Mouse (Mus musculus) hindbrain, embryonic 16.5 days (tissue): ENCODE measurements at regions not wholly inside any gene's neighbourhood (a gene's known extent, or its start where the extent isn't known, plus 50 kb on each side); places are given as distances from the start of the nearest gene placed in this dataset.

Experiments
- ATAC-seq: fragments of 200-750 bp; cut with Nextera tagmentation; 2 replicates; pipeline ENCODE4 v1.8.0; 2017; ENCODE audit warnings: moderate TSS enrichment, moderate library complexity
- H3K27ac ChIP-seq: fragments of 300-500 bp; sonication (generic); 2 replicates; pipeline ENCODE4 v1.5.1; 2014; ENCODE audit warnings: low read depth, mild to moderate bottlenecking, control low read depth, low read length, moderate library complexity
- H3K27me3 ChIP-seq: fragments of 300-500 bp; sonication (generic); replicated peaks from 2 replicates; pipeline ENCODE4 v1.6.1; 2014; ENCODE audit warnings: low read length; ENCODE audit not compliant: control insufficient read depth, insufficient read depth
- H3K36me3 ChIP-seq: fragments of 300-500 bp; sonication (generic); 2 replicates; pipeline ENCODE4 v1.6.1; 2014; ENCODE audit warnings: mild to moderate bottlenecking, low read length, moderate library complexity, mixed read lengths; ENCODE audit not compliant: control insufficient read depth, insufficient read depth
- H3K4me1 ChIP-seq: fragments of 300-500 bp; sonication (generic); 2 replicates; pipeline ENCODE4 v1.6.1; 2014; ENCODE audit warnings: low read depth, low read length; ENCODE audit not compliant: control insufficient read depth, insufficient read depth
- H3K4me2 ChIP-seq: fragments of 300-500 bp; sonication (generic); 2 replicates; pipeline ENCODE4 v1.6.1; 2014; ENCODE audit warnings: mild to moderate bottlenecking, low read length, control low read depth, moderate library complexity
- H3K4me3 ChIP-seq: fragments of 300-500 bp; sonication (generic); 2 replicates; pipeline ENCODE4 v1.5.1; 2014; ENCODE audit warnings: mild to moderate bottlenecking, low read length, control low read depth, moderate library complexity
- H3K9ac ChIP-seq: fragments of 300-500 bp; sonication (generic); 2 replicates; pipeline ENCODE4 v1.6.1; 2014; ENCODE audit warnings: low read depth, mild to moderate bottlenecking, control low read depth, low read length, moderate library complexity
- H3K9me3 ChIP-seq: fragments of 300-500 bp; sonication (generic); 2 replicates; pipeline ENCODE4 v1.6.1; 2014; ENCODE audit warnings: mild to moderate bottlenecking, low read length, moderate library complexity; ENCODE audit not compliant: control insufficient read depth
- WGBS: fragments of 180-500 bp; shearing (Covaris S2); extraction: QIAGEN DNeasy Blood & Tissue Kit; methylation state at CpG from one replicate; pipeline ENCODE4 v1.1.7; 2014; 5-methylcytosine and 5-hydroxymethylcytosine counted together

DNA sequence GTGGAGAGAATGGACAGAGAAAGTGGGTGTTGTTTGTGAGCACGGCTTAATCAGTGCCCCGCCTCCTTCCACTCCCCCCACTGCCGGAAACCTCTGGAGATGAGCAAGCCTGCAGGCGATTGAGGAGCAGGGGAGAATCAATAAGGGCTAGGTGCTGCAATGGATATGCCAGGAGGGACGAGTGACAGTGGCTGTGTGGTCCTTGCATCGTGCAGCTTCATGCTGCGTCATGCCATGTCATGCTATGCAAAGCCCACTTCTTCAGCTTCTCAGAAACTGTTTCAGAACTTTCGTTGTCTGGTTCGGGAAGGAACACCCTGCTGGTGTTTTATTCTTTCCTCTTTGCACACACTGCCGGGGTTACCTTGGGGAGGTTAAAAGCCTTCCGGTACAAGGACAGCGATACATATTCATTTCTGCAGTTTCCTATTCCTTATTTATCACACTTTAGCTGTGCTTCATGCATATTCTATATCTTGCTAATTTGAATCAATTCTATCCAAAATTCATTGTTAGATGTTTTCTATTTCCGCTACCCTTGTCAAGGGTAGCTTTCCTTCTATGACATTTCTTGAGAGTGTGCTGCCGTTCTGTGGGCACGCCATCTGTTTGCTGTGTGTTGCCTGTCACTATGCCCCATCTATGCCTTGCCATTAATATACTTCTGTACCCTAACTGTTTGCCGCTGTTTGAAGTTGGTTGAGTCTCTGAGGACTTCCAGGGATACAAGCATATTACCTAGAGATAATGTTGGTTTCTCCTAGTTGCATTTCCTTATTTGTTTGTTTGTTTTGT lies 202.8 kb upstream of the Stt3b start:
- ATAC-seq, result no peak
- H3K4me1 ChIP-seq, result no peaks in the 10 kb centered on the region
- WGBS, result 62% methylated on average over 16 of the region's 16 CpGs
- no peaks in the 10 kb centered on the region for H3K36me3 ChIP-seq
- no peak overlapping the region for H3K9ac ChIP-seq
- no peaks in the 10 kb centered on the region for H3K27me3 ChIP-seq
- no peak overlapping the region for H3K27ac ChIP-seq
- H3K4me2 ChIP-seq, result no peak overlapping the region
- H3K9me3 ChIP-seq, result peaks cover 6% of the 10 kb centered on the region
- no peak overlapping the region for H3K4me3 ChIP-seq

DNA sequence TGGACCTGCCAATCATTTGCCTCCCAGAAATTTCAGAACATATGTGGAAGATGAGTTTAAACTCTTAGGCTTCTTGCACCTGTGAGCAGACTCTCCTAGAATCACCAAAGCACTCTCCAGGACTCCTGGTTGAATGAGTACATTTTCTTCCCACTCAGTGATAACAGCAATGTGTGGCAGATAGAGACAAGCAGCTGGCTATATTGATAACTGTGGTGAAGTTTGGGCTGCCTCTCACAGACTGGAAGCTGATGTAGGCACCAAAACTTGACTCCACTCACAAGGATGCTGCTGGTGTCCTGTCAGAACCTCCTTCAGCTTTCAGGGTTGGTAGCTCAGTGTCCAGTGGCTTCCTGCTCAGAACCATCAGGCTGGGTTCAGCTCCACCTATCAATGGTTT lies 207.7 kb upstream of the Stt3b start:
- Histone ChIP-seq H3K27me3 (no peaks in the 10 kb centered on the region), H3K4me3 (no peak overlapping the region), H3K9ac (no peak overlapping the region), H3K27ac (no peak overlapping the region), H3K4me1 (no peaks in the 10 kb centered on the region), H3K36me3 (no peaks in the 10 kb centered on the region), H3K4me2 (no peak overlapping the region), H3K9me3 (peaks cover 6% of the 10 kb centered on the region)
- no peak for ATAC-seq

DNA sequence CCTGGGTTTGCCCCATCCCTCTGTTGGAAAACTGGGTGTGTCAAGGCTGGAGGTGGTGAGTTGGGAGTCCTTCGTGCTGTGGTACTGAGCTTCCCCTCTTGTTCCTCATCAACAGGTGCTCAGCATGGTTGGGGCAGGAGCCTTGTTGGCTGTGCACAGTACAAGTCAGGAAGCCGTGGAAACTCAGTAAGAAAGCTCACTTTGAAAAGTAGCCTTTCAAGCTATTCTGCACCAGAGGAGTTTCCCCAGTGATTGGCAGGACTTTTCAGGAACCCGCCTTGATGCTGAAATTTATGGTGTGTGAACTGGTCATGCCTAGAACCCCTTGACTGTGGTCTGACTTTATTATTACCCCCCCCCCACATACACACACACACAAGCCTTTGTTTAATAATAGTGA lies 213.9 kb upstream of the Stt3b start:
- H3K4me3 ChIP-seq, result no peak overlapping the region
- 61% methylated on average over 3 of the region's 3 CpGs for WGBS
- H3K27me3 ChIP-seq, result no peaks in the 10 kb centered on the region
- no peaks in the 10 kb centered on the region for H3K9me3 ChIP-seq
- no peak overlapping the region for H3K9ac ChIP-seq
- H3K27ac ChIP-seq, result no peak overlapping the region
- H3K4me2 ChIP-seq, result no peak overlapping the region
- ATAC-seq, result no peak
- no peaks in the 10 kb centered on the region for H3K4me1 ChIP-seq
- no peaks in the 10 kb centered on the region for H3K36me3 ChIP-seq

DNA sequence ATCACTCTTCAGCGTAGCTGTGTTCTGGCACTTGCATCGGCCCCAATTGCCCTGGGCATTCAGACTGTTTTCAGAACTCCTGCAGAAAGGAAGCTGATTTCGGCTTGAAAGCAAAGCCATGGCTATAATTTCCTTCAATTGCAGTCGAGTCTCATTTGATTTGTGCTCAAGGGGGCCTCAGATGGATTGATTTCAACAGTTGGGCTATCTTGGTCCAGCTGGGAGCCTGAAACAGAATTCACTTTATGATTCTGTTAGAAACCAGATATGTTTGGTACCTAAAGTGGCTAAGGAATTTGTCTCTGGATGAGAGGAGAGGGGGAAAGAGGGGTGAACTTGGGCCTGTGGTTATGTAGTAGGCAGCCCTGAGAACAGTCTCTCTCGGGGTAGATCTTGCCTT lies 214.4 kb upstream of the Stt3b start:
- no peak overlapping the region for H3K4me3 ChIP-seq
- H3K4me1 ChIP-seq, result no peaks in the 10 kb centered on the region
- 60% methylated on average over 5 of the region's 5 CpGs for WGBS
- H3K27ac ChIP-seq, result no peak overlapping the region
- no peak overlapping the region for H3K9ac ChIP-seq
- H3K27me3 ChIP-seq, result no peaks in the 10 kb centered on the region
- no peak overlapping the region for H3K4me2 ChIP-seq
- no peaks in the 10 kb centered on the region for H3K36me3 ChIP-seq
- no peak for ATAC-seq
- H3K9me3 ChIP-seq, result no peaks in the 10 kb centered on the region

DNA sequence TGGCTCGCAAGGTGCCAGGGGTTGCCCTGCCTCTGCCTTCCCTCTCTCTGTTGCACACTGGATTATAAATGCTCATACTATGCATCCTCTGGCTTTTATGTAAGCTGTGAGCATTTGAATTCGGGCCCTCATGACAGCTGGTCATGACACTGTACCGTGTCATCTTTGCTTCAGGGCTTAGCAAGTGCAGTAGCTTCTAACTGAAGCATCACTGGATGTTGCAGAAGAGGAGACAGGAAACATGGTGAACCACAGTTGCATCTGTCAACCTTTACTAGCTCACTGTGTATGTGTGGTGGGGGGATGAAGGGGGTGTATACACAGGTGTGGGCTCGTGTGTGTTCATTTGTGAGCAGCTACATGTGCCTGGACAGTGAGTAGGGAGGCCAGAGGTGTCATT lies 216.1 kb upstream of the Stt3b start:
- Histone ChIP-seq H3K9ac (no peak overlapping the region), H3K4me2 (no peak overlapping the region), H3K9me3 (no peaks in the 10 kb centered on the region), H3K36me3 (no peaks in the 10 kb centered on the region), H3K27ac (no peak overlapping the region), H3K27me3 (no peaks in the 10 kb centered on the region), H3K4me3 (no peak overlapping the region), H3K4me1 (no peaks in the 10 kb centered on the region)
- no peak for ATAC-seq
- 89% methylated on average over 4 of the region's 4 CpGs for WGBS

DNA sequence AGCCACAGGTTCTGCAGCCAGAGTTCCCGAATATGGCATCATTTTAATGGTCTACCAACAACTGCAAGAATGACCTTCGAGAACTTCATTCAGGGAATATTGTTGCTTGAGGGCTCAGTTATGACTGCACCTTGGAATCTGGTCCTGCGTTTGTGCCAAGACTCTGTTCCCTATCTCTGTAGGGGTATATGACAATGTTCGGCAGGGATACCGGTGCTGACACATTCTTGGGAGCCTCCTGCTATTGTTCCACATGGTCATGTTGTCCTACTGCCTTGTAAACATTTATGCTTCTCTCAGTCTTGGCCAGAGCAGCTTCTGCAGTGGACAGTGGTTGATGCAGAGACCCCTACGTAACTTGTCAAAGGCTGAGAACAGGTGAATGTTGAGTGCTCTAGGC lies 216.8 kb upstream of the Stt3b start:
- Histone ChIP-seq H3K27me3 (no peaks in the 10 kb centered on the region), H3K4me3 (no peak overlapping the region), H3K9ac (no peak overlapping the region), H3K4me2 (no peak overlapping the region), H3K27ac (no peak overlapping the region), H3K9me3 (no peaks in the 10 kb centered on the region), H3K4me1 (no peaks in the 10 kb centered on the region), H3K36me3 (no peaks in the 10 kb centered on the region)
- 93% methylated on average over 6 of the region's 6 CpGs for WGBS
- ATAC-seq, result no peak

DNA sequence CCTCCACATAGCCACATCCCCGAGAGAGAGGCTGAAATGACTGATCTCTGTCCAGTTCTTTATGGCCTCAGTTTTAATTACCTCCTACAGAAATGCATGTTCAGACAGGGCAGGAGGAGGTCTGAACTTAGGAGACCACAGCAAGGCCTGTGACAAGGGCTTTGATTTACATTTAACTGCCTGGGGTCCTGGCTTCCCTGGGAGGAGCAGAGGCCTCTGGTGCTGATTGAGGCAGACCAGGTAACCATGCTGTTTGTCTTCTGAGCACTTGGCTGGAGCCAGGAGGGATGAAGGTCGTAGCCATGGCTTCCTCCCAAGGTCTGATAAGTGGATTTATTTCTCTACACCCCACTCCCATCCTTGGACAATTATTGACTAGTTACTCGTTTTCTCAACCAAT lies 224.0 kb upstream of the Stt3b start:
- H3K4me2 ChIP-seq, result no peak overlapping the region
- no peaks in the 10 kb centered on the region for H3K27me3 ChIP-seq
- H3K4me3 ChIP-seq, result no peak overlapping the region
- no peak overlapping the region for H3K27ac ChIP-seq
- no peaks in the 10 kb centered on the region for H3K4me1 ChIP-seq
- no peak for ATAC-seq
- H3K9ac ChIP-seq, result no peak overlapping the region
- WGBS, result 39% methylated on average over 3 of the region's 3 CpGs
- no peaks in the 10 kb centered on the region for H3K9me3 ChIP-seq
- H3K36me3 ChIP-seq, result no peaks in the 10 kb centered on the region

DNA sequence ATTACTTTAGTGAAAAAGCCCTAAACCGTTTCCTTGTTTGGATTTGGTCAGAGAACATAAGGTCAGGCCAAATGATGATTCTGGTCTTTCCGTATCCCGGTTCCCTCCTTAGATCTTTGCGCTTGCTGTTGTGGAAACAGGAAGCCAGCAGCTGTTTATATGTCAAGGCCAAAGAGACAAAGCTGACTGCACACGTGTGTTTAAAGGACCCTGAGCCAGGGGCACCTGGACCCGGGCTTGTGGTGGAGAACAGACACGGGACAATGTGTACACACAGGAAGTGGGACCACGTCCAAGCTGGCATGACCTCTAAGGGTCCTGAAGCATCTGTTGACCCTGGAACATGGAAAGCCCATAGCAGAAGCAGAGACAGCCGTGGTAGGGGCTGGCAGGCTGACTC lies 233.4 kb upstream of the Stt3b start:
- Histone ChIP-seq H3K27me3 (no peaks in the 10 kb centered on the region), H3K4me2 (no peak overlapping the region), H3K36me3 (no peaks in the 10 kb centered on the region), H3K9me3 (no peaks in the 10 kb centered on the region), H3K4me1 (peaks cover 4% of the 10 kb centered on the region), H3K27ac (no peak overlapping the region), H3K9ac (no peak overlapping the region), H3K4me3 (no peak overlapping the region)
- WGBS, result 79% methylated on average over 9 of the region's 9 CpGs
- ATAC-seq, result no peak

DNA sequence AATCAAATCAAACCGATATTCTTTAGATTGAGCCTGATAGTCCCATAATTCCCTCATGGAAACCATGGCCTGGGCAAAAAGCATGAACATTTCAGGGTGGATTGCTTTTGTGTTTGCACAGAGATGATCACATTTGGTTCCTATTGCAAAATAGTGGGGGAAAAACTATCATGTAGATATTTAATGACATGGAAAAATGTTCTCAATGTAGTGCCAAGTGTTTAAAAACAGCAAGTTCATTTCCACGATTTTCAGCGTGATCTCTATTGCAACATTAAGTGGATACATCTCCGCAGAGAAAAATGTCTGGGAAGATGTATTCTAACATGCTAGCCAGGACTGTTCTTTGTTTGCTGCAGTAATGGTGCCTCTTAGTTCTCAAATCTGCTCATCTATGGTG lies 235.0 kb upstream of the Stt3b start:
- no peak for ATAC-seq
- no peaks in the 10 kb centered on the region for H3K27me3 ChIP-seq
- 76% methylated on average over 4 of the region's 4 CpGs for WGBS
- no peak overlapping the region for H3K4me3 ChIP-seq
- H3K9me3 ChIP-seq, result no peaks in the 10 kb centered on the region
- H3K4me1 ChIP-seq, result peaks cover 4% of the 10 kb centered on the region
- H3K36me3 ChIP-seq, result no peaks in the 10 kb centered on the region
- no peak overlapping the region for H3K4me2 ChIP-seq
- H3K9ac ChIP-seq, result no peak overlapping the region
- H3K27ac ChIP-seq, result no peak overlapping the region

DNA sequence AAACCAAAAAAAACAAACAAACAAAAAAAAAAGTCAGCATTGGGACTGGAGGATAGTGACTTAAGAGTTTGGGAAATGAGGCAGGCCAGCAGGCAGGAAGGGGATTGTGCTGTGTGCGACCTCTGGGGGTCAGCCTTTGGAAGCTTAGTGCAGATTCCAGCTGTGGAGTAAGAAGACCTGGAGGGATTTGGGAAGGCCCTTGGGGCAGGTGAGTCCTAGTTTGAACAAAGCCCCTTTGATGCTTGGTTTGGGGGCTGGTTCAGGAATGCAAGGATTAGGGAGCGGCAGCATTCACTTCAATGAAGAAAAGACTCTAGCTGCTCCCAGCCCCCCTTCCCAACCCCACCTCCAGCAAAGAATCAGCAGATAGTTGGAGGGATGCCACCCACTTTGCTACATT lies 235.6 kb upstream of the Stt3b start:
- WGBS, result 62% methylated on average over 2 of the region's 2 CpGs
- no peaks in the 10 kb centered on the region for H3K27me3 ChIP-seq
- no peak overlapping the region for H3K4me3 ChIP-seq
- no peak overlapping the region for H3K9ac ChIP-seq
- no peak overlapping the region for H3K27ac ChIP-seq
- H3K4me1 ChIP-seq, result peaks cover 4% of the 10 kb centered on the region
- H3K4me2 ChIP-seq, result no peak overlapping the region
- no peaks in the 10 kb centered on the region for H3K36me3 ChIP-seq
- ATAC-seq, result no peak
- H3K9me3 ChIP-seq, result no peaks in the 10 kb centered on the region
